Mouse (Mus musculus) liver, embryonic 12.5 days (tissue): Measurements from ENCODE around the gene Foxq1. TPM values are rescaled to one million over a fixed set of nuclear protein-coding genes. Genes with fewer than 3 reads are reported as not detected.

Source experiments
- ATAC-seq: fragments of 200-750 bp; cut with Nextera tagmentation; 2 replicates; pipeline ENCODE4 v1.8.0; 2017; ENCODE audit warnings: moderate number of reproducible peaks, mild to moderate bottlenecking, moderate library complexity
- H3K27ac ChIP-seq: fragments of 300-500 bp; sonication (generic); 2 replicates; pipeline ENCODE4 v1.5.1; 2016; ENCODE audit warnings: mild to moderate bottlenecking
- H3K27me3 ChIP-seq: fragments of 300-500 bp; sonication (generic); replicated peaks from 2 replicates; pipeline ENCODE4 v1.6.1; 2016; ENCODE audit warnings: mild to moderate bottlenecking, moderate library complexity
- H3K36me3 ChIP-seq: fragments of 300-500 bp; sonication (generic); 2 replicates; pipeline ENCODE4 v1.6.1; 2016; ENCODE audit warnings: mild to moderate bottlenecking, moderate library complexity
- H3K4me1 ChIP-seq: fragments of 300-500 bp; sonication (generic); 2 replicates; pipeline ENCODE4 v1.6.1; 2016
- H3K4me2 ChIP-seq: fragments of 300-500 bp; sonication (generic); 2 replicates; pipeline ENCODE4 v1.6.1; 2016; ENCODE audit warnings: mild to moderate bottlenecking, moderate library complexity
- H3K4me3 ChIP-seq: fragments of 300-500 bp; sonication (generic); 2 replicates; pipeline ENCODE4 v1.5.1; 2016; ENCODE audit warnings: mild to moderate bottlenecking, moderate library complexity
- H3K9ac ChIP-seq: fragments of 300-500 bp; sonication (generic); 2 replicates; pipeline ENCODE4 v1.6.1; 2016; ENCODE audit warnings: mild to moderate bottlenecking, moderate library complexity
- H3K9me3 ChIP-seq: fragments of 300-500 bp; sonication (generic); replicated peaks from 2 replicates; pipeline ENCODE4 v1.6.1; 2016; ENCODE audit warnings: mild to moderate bottlenecking, moderate library complexity
- WGBS: fragments of 180-500 bp; shearing (Covaris S2); methylation state at CpG from one replicate; pipeline ENCODE4 v1.1.7; 2016; ENCODE audit not compliant: insufficient replicate concordance; 5-methylcytosine and 5-hydroxymethylcytosine counted together
- polyA plus RNA-seq: library from polyadenylated mRNA; unstranded; fragments of >200 nt; fragmentation: Nextera tagmentation; extraction: Ambion mirVana; gene quantifications from 2 replicates; pipeline ENCODE4 v1.2.1, GENCODE M21; 2016

Gene Foxq1
- polyA plus RNA-seq, 1 experiment from 2014 or later = 0.10 TPM

DNA sequence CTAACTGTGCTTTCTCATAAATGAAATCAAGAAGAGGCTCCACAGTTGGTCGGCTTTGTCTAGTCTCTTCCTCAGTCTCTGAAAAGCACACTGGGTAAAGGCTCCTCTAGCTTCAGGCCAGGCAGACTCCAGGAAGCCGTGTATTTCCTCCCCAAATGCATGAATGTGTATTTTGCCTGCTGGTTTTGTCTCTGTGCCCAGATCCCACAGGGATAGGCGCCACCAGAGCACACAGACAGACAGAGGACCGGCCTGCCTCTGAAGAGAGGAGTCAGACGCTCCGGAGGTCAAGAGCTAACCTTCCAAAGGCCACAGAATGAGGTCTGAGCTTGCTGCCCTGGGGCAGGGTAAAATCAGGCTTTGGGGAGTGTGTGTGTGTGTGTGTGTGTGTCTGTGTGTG lies 21.6 kb downstream of the Foxq1 start:
- no peaks in the 10 kb centered on the region for H3K4me1 ChIP-seq
- no peaks in the 10 kb centered on the region for H3K36me3 ChIP-seq
- no peaks in the 10 kb centered on the region for H3K27me3 ChIP-seq
- H3K9me3 ChIP-seq = no peaks in the 10 kb centered on the region
- no peak overlapping the region for H3K27ac ChIP-seq
- ATAC-seq = no peak
- no peak overlapping the region for H3K4me3 ChIP-seq
- H3K4me2 ChIP-seq = no peak overlapping the region
- WGBS = 42% methylated on average over 6 of the region's 6 CpGs
- no peak overlapping the region for H3K9ac ChIP-seq

DNA sequence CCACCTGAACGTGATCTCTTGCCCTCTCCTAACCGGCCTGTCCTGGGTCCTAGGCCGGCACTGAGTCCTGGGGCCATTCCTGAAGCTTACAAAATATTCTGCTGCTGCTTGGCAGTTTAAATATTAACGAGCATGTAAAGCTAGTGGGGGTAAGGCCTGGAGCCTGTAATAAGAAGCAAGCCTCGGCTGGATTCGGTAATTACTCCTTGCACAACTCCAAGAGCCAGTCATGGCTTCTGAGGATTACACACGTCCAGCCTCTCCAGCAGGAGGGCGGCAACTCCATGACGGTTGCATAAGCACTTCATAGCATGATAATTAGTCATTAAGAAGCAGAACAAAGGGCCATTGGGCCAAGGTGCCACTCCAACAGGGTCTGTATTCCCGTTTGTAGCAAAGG lies 22.5 kb downstream of the Foxq1 start:
- 61% methylated on average over 10 of the region's 10 CpGs for WGBS
- no peak overlapping the region for H3K4me2 ChIP-seq

DNA sequence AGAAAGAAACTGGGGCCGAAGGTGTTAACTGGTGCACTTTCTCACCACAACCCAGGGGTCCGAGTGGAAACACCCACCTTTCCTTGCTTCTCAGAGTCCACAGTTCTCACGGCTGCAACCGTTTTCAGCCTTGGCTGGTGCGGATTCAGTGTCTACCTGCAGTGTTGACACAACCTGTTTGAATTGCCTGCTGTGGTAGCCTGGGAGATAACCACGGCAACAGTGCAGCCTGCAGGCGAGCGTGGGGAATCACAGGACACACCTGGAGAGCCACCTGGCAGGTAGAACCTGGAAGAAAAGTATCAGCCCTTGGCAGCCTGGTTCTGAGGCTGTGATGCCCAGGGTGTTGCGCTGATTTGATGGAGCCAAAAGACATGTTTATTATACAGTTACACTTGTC lies 23.9 kb downstream of the Foxq1 start:
- WGBS = 36% methylated on average over 9 of the region's 9 CpGs
- H3K4me1 ChIP-seq = no peaks in the 10 kb centered on the region
- no peak overlapping the region for H3K4me3 ChIP-seq
- no peak overlapping the region for H3K9ac ChIP-seq
- ATAC-seq = no peak
- no peaks in the 10 kb centered on the region for H3K9me3 ChIP-seq
- no peak overlapping the region for H3K4me2 ChIP-seq
- H3K36me3 ChIP-seq = no peaks in the 10 kb centered on the region
- H3K27me3 ChIP-seq = no peaks in the 10 kb centered on the region
- no peak overlapping the region for H3K27ac ChIP-seq

More for the DNA sequence above, 22.5 kb downstream of the Foxq1 start:
- Histone ChIP-seq H3K27ac (no peak overlapping the region), H3K9ac (no peak overlapping the region), H3K4me1 (no peaks in the 10 kb centered on the region), H3K27me3 (no peaks in the 10 kb centered on the region), H3K36me3 (no peaks in the 10 kb centered on the region), H3K9me3 (no peaks in the 10 kb centered on the region), H3K4me3 (no peak overlapping the region)
- no peak for ATAC-seq

DNA sequence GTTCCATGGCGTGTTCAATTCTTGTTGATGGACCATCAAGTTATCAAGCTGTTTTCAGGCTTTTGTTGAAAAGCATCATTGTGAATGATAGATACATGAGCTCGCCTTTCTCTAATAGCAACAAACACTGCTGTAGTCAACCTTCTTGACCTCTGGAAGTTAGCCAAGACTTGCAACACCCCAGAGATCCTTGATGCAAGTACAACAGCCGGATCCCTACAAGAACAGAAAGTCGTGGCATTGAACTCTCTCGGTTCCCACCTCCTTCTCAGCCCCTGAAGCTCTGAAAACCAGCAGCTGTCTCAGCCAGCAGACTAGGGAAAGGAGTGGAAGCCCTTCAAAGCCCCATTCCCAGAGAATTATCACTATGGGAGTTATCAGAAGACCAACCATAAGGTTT lies 31.4 kb downstream of the Foxq1 start:
- Histone ChIP-seq H3K27ac (no peak overlapping the region), H3K36me3 (no peaks in the 10 kb centered on the region), H3K9ac (no peak overlapping the region), H3K4me2 (no peak overlapping the region), H3K27me3 (no peaks in the 10 kb centered on the region), H3K9me3 (no peaks in the 10 kb centered on the region), H3K4me1 (no peaks in the 10 kb centered on the region), H3K4me3 (no peak overlapping the region)
- no peak for ATAC-seq
- 52% methylated on average over 5 of the region's 5 CpGs for WGBS

DNA sequence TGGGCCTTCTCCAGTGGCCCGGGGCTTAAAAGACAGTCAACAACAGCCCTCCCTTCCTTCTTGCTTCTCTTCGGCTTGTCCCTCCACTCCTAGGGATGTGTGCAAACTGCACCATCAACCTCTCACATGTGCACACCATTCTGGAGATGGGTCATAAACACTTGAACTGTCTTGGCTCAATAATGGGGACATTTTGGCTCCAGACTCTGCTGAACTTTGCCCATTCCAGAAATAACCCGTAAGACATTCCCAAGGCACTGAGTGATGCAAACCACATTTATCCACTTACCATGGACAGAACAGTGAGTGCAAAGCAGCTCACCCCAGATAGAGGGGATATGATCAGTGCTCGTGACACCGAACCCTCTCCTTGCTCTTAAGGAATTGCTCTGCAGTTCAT lies 43.6 kb downstream of the Foxq1 start:
- Histone ChIP-seq H3K27me3 (no peaks in the 10 kb centered on the region), H3K36me3 (no peaks in the 10 kb centered on the region), H3K4me1 (no peaks in the 10 kb centered on the region), H3K9ac (no peak overlapping the region), H3K4me3 (no peak overlapping the region), H3K9me3 (no peaks in the 10 kb centered on the region), H3K27ac (no peak overlapping the region), H3K4me2 (no peak overlapping the region)
- WGBS = 79% methylated on average over 5 of the region's 5 CpGs
- no peak for ATAC-seq

DNA sequence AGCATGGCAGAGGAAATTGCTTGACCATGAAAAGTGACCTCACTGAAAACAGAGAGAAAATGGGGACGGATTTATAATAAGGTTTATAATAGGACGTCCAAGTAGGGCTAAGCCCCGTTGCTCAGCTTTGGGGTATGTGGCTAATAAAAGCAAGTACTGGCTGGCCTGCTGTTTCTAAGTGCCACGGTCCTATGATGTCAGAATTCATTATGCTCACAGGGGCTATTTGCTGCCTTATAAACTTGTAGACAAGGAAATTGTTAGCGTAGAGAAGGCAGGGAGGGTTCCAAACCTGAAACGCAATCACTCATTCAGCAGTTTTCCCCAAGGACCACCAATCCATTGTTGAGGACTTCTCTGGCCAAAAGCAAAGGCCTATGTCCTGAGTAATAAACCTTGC lies 48.0 kb downstream of the Foxq1 start:
- H3K27me3 ChIP-seq = no peaks in the 10 kb centered on the region
- H3K9ac ChIP-seq = no peak overlapping the region
- H3K36me3 ChIP-seq = no peaks in the 10 kb centered on the region
- H3K4me3 ChIP-seq = no peak overlapping the region
- no peak overlapping the region for H3K4me2 ChIP-seq
- no peak overlapping the region for H3K27ac ChIP-seq
- H3K9me3 ChIP-seq = no peaks in the 10 kb centered on the region
- no peak for ATAC-seq
- no peaks in the 10 kb centered on the region for H3K4me1 ChIP-seq
- 72% methylated on average over 6 of the region's 6 CpGs for WGBS

Other genes starting within 250 kb of the Foxq1 start
- gene A530084C06Rik, start 3.2 kb downstream of the Foxq1 start, polyA plus RNA-seq = not detected in 2 replicates
- 0.28 and 0.45 TPM in 2 replicates for gene Foxf2, start 69.7 kb downstream of the Foxq1 start, polyA plus RNA-seq